Mouse (Mus musculus) olfactory bulb, adult 2 months (tissue): Measurements from ENCODE around the gene Usp46.

ENCODE experiments used
- CTCF ChIP-seq: fragments of 200-500 bp; IDR thresholded peaks from 2 replicates; pipeline ENCODE4 v1.5.1; 2012; ENCODE audit warnings: low read depth, mild to moderate bottlenecking, low read length, moderate library complexity; ENCODE audit not compliant: insufficient read depth
- POLR2A ChIP-seq: fragments of 200-500 bp; IDR thresholded peaks from 2 replicates; pipeline ENCODE4 v1.6.1; 2012; ENCODE audit warnings: mild to moderate bottlenecking, low read depth, low read length, moderate library complexity; ENCODE audit not compliant: insufficient read depth

DNA sequence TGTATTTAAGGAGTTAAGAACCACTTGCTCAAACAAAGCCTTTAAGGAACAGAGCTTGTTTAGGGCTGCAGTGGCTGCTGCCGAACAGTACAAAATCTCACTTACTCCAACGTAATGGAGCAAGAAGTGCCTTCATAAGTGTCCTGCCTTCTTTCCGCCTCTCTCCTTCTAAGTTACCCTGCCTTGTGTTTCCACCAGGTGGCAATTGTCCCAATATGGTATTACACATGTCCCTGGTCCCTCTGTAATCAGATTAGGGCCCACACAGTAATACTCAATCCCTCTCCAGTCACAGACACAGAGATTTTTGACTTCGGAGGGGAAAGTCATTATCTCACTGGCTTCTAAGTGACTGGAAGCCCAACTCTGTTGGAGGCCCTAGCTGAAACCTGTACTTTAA lies 34.1 kb downstream of the Usp46 start:
- TF ChIP-seq POLR2A (no peak), CTCF (no peak)
